Mouse (Mus musculus): ENCODE measurements at regions not wholly inside any gene's neighbourhood (a gene's known extent, or its start where the extent isn't known, plus 50 kb on each side); places are given as distances from the start of the nearest gene placed in this dataset.
"Not testable (repeated sequence)": the region's sequence is repeated elsewhere in the genome, so short reads cannot be mapped to it uniquely, and the experiment has no call there.

- not testable (repeated sequence) for TF ChIP-seq USF1 (IDR thresholded peaks at IDR 0.05; ENCODE audit: low read depth, low read length); MXI1 (IDR thresholded peaks at IDR 0.05; ENCODE audit: low read depth, low read length); POLR2A (IDR thresholded peaks at IDR 0.05; ENCODE audit: control insufficient read depth in 1 of 2, insufficient read depth in 1 of 2, low read depth in 1 of 2, low read length in 2 of 2, poor library complexity in 1 of 2)
These were observed 126.5 kb upstream of the Ywhaq start for GRCm38 (mm10) chr12:21543962-21544361.
